Mouse (Mus musculus): ENCODE data around the gene Grik5.

DNA sequence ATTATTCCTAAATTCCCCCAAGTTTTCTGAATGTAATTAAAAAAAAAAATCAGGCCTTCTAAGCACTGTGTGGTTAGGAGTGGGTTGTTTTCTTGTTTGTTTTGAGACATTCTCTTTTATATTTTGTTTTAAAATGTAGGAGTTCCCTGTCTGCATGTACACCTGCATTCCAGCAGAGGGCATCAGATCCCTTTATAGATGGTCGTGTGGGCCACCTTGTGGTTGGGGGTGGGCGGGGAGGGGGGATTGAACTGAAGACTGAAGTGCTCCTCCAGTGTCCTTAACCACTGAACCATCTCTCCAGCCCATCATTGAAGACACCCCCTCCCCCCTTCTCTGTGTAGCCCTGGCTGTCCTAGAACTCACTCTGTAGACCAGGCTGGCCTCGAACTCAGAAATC, 14.5 kb upstream of the Grik5 start:
- TF ChIP-seq CTCF (IDR thresholded peaks at IDR 0.05; ENCODE audit: low read depth, low read length) (peak; percentile 49), POLR2A (IDR thresholded peaks at IDR 0.05; ENCODE audit: insufficient read depth, low read length) (no peak)
